Mouse (Mus musculus): ENCODE results near the gene Magi3. TPM values are rescaled to one million over a fixed set of nuclear protein-coding genes. Genes with fewer than 3 reads are reported as not detected.

Magi3 gene
- polyA plus RNA-seq, 1 experiment from 2014 or later = 5.0 TPM

DNA sequence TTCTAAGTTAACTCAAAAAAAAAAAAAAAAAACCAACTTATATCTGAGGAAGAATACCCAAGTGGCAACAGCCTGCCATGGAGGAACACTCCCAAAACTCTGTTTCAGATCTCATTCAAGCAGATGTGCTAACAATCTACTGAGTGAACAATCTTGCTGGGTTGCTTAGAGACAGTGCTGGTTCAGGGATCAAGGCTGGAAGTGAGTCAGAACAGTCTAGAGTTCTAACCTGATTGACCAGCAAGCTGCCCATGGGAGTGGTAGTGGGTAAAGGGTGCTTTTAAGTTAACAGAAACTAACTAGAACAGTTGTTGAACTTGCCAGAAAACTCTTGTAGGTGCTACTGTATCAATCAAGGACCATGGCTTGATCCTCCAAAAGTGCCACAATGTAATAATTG, 118.9 kb downstream of the Magi3 start:
- H3K4me1 ChIP-seq = no peaks in the 10 kb centered on the region
- H3K36me3 ChIP-seq = no peaks in the 10 kb centered on the region
- no peaks in the 10 kb centered on the region for H3K9me3 ChIP-seq
- H3K4me3 ChIP-seq = no peak overlapping the region
- no peak overlapping the region for H3K9ac ChIP-seq
- ATAC-seq (ENCODE audit: insufficient number of reproducible peaks, insufficient read depth, low FRiP score, low TSS enrichment) = no peak
- no peak overlapping the region for H3K27ac ChIP-seq
- H3K4me2 ChIP-seq (replicated peaks) = no peak overlapping the region
- no peaks in the 10 kb centered on the region for H3K27me3 ChIP-seq

DNA sequence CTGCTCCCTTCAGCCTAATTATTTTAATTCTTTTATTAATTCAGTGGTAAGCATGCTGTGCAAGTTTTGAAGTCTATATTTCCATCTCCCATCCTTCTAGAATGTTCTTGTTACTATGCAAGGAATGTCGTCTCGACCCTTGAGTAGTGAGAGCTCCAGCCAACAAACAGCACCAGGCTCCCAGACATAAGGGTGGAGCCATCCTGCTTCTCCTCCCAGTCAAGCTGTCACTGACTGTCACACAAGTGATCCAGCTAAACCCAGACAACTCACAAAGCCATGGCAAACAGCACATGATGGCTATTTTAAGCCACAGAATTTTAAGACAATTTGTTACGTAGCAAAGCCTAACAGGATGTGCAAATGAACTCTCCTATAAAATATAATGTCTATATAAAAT, 124.2 kb downstream of the Magi3 start:
- Histone ChIP-seq H3K4me2 (replicated peaks) (no peak overlapping the region), H3K9me3 (no peaks in the 10 kb centered on the region), H3K36me3 (peaks cover 4% of the 10 kb centered on the region; the same call in 1 of the 2 replicates), H3K4me1 (no peaks in the 10 kb centered on the region), H3K27ac (no peak overlapping the region), H3K4me3 (no peak overlapping the region), H3K9ac (no peak overlapping the region), H3K27me3 (no peaks in the 10 kb centered on the region)
- ATAC-seq (ENCODE audit: insufficient number of reproducible peaks, insufficient read depth, low FRiP score, low TSS enrichment) = no peak
- WGBS = 72% methylated on average over 3 of the region's 3 CpGs

- H3K9ac ChIP-seq = no peak overlapping the region
- no peaks in the 10 kb centered on the region for H3K4me1 ChIP-seq
- 71% methylated on average over 1 of the region's 1 CpGs for WGBS
- H3K9me3 ChIP-seq = no peaks in the 10 kb centered on the region
- H3K4me3 ChIP-seq = no peak overlapping the region
- H3K4me2 ChIP-seq (replicated peaks) = no peak overlapping the region
- H3K27ac ChIP-seq = no peak overlapping the region
- no peak for ATAC-seq (ENCODE audit: insufficient number of reproducible peaks, insufficient read depth, low FRiP score, low TSS enrichment)
- H3K36me3 ChIP-seq = peaks cover 4% of the 10 kb centered on the region; the same call in 1 of the 2 replicates
- H3K27me3 ChIP-seq = no peaks in the 10 kb centered on the region
Measured at GRCm38 (mm10) chr3:104094646-104095045, 125.5 kb downstream of the Magi3 start.

DNA sequence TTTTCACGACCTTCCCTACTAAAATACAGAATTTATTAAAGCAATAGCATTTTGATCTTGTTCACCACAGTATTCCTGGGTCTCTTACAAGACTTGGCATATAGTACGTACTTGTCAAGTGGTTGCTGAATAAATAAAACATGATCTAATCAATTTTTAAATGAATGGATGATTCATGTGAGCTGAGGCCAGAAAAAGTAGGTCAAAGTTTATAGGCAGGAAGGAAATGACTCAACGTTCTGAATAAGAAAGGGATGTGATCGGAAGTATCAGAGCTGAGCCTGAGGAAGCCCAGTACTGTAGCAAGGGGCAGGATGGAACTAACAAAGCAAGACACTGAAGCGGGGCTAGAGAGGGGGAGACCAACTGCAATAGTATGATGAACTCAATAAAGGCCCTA, 127.4 kb downstream of the Magi3 start:
- 82% methylated on average over 5 of the region's 5 CpGs for WGBS
- no peak overlapping the region for H3K4me2 ChIP-seq (replicated peaks)
- no peak overlapping the region for H3K9ac ChIP-seq
- no peak for ATAC-seq (ENCODE audit: insufficient number of reproducible peaks, insufficient read depth, low FRiP score, low TSS enrichment)
- no peak overlapping the region for H3K27ac ChIP-seq
- H3K4me1 ChIP-seq = no peaks in the 10 kb centered on the region
- no peaks in the 10 kb centered on the region for H3K27me3 ChIP-seq
- H3K4me3 ChIP-seq = no peak overlapping the region
- H3K9me3 ChIP-seq = no peaks in the 10 kb centered on the region
- peaks cover 4% of the 10 kb centered on the region; the same call in 1 of the 2 replicates for H3K36me3 ChIP-seq

DNA sequence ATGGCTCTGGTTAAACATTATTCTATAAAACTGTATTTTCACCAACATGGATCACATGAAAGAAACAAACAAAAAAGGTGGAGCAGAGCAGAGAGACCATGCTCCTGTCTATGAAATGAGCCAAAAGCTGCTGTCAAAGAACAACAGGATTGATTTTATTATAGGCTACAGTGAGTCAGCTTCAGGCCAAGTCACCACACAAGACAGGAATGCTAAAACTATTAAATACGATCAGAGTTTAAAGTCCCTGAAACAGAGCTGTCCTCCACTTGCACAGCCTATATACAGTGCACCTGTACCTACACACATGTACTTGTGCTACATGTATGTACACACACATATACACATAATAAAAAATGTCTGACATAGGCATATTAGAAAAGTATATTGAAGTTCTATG, 138.1 kb downstream of the Magi3 start:
- H3K4me3 ChIP-seq = no peak overlapping the region
- no peaks in the 10 kb centered on the region for H3K4me1 ChIP-seq
- no peaks in the 10 kb centered on the region for H3K9me3 ChIP-seq
- ATAC-seq (ENCODE audit: insufficient number of reproducible peaks, insufficient read depth, low FRiP score, low TSS enrichment) = no peak
- WGBS = 61% methylated on average over 1 of the region's 1 CpGs
- no peak overlapping the region for H3K9ac ChIP-seq
- no peak overlapping the region for H3K27ac ChIP-seq
- no peak overlapping the region for H3K4me2 ChIP-seq (replicated peaks)
- no peaks in the 10 kb centered on the region for H3K36me3 ChIP-seq
- no peaks in the 10 kb centered on the region for H3K27me3 ChIP-seq

DNA sequence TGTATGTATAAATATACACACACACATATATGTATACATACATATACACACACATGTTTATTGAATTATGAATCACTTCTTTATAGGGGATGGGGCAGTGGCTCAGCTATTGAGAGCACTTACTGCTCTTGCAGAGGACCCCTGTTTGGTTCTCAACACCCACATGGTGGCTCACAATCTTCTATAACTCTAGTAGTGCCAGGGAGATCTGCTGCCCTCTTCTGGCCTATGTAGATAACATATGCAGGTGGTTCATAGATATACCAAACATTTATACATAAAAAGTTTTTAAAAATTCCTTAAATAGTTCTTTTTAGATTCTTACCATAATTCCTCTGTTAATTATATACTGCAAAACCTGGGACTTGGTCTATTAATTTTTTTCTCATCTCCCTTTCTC, 141.4 kb downstream of the Magi3 start:
- no peaks in the 10 kb centered on the region for H3K4me1 ChIP-seq
- ATAC-seq (ENCODE audit: insufficient number of reproducible peaks, insufficient read depth, low FRiP score, low TSS enrichment) = no peak
- H3K4me3 ChIP-seq = no peak overlapping the region
- no peak overlapping the region for H3K4me2 ChIP-seq (replicated peaks)
- no peaks in the 10 kb centered on the region for H3K36me3 ChIP-seq
- H3K9ac ChIP-seq = no peak overlapping the region
- H3K27ac ChIP-seq = no peak overlapping the region
- no peaks in the 10 kb centered on the region for H3K27me3 ChIP-seq
- H3K9me3 ChIP-seq = no peaks in the 10 kb centered on the region

DNA sequence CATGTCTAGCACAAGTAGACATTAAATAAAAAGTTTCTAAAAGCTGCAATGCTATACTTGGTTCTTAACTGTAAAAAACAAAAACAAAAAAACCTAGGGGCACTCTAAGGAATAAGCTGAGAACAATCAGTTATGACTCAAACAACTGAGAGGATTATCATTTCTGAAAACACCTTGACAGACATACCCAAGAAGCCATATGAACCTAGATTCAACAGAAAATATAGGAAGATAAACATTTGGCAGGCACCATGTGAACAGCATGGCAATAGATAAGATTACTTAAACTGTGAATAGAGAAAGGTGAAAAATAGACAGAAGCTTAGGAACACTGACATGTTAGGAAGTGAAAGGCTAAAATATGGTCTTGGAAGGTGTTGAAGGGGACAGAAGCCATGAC, 150.8 kb downstream of the Magi3 start:
- no peak overlapping the region for H3K27ac ChIP-seq
- H3K9me3 ChIP-seq = no peaks in the 10 kb centered on the region
- H3K27me3 ChIP-seq = no peaks in the 10 kb centered on the region
- H3K4me3 ChIP-seq = no peak overlapping the region
- H3K4me1 ChIP-seq = no peaks in the 10 kb centered on the region
- H3K36me3 ChIP-seq = no peaks in the 10 kb centered on the region
- no peak for ATAC-seq (ENCODE audit: insufficient number of reproducible peaks, insufficient read depth, low FRiP score, low TSS enrichment)
- H3K4me2 ChIP-seq (replicated peaks) = no peak overlapping the region
- H3K9ac ChIP-seq = no peak overlapping the region

DNA sequence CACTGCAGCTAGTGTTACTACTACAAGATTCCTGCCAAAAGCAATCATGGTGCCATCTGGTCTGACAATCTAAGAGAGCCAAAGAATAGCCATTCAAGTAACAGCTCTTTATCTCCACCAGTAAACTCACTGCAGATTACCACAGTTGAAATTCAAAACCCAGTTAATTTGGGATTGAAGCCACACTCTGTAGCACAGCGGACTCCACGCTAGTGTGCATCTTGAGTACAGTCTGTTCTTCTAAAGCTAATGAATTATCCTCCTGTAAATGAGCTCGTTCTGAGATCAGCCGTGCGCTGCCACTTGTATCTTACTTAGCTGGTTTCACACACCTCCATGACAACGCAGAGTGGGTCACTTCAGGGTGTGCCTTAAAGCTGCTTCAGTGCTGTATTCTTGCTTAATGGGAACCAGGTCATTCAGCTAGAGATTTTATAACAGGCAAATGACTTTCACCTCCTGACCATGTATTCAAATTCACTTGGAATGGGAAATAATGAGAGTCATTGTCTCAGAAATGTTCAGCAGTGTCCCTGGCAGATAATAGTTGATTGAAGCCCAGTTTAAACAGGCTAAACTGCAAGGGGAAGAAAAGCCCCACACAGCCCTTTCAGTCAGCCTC, 161.1 kb downstream of the Magi3 start:
- 0 out of 2 replicates have a peak, but pooled peaks have one; percentile 56 for ATAC-seq (ENCODE audit: insufficient number of reproducible peaks, insufficient read depth, low FRiP score, low TSS enrichment)
- Histone ChIP-seq H3K4me1 (peaks cover 6% of the 10 kb centered on the region; the same call in 1 of the 2 replicates), H3K9me3 (no peaks in the 10 kb centered on the region), H3K4me2 (replicated peaks) (no peak overlapping the region), H3K9ac (no peak overlapping the region), H3K27me3 (no peaks in the 10 kb centered on the region), H3K36me3 (no peaks in the 10 kb centered on the region), H3K27ac (no peak overlapping the region), H3K4me3 (no peak overlapping the region)
- WGBS = 52% methylated on average over 6 of the region's 6 CpGs

DNA sequence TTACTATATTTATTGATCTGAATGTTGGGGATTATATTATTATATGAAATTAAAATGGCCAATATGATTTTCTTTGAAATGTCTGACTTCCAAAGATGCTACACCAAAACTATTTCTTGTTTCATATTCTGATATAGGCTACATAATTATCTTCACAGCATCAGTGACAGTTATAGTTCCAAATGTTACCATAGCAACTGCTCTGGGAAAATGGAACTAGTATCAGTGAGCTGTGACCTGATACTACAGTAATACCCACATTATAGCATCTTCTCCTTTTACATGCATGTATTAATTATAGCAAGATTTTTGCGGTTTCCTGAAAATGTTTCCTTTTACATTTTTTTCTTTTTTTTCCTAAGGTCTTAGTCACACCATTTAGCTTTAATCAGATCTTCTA, 187.4 kb downstream of the Magi3 start:
- 85% methylated on average over 1 of the region's 1 CpGs for WGBS
- no peaks in the 10 kb centered on the region for H3K4me1 ChIP-seq
- no peaks in the 10 kb centered on the region for H3K9me3 ChIP-seq
- no peaks in the 10 kb centered on the region for H3K36me3 ChIP-seq
- H3K9ac ChIP-seq = no peak overlapping the region
- H3K27ac ChIP-seq = no peak overlapping the region
- no peak overlapping the region for H3K4me3 ChIP-seq
- no peaks in the 10 kb centered on the region for H3K27me3 ChIP-seq
- no peak for ATAC-seq (ENCODE audit: insufficient number of reproducible peaks, insufficient read depth, low FRiP score, low TSS enrichment)
- no peak overlapping the region for H3K4me2 ChIP-seq (replicated peaks)

GRCm38 (mm10) chr3:104032086-104032485, 188.1 kb downstream of the Magi3 start:
- Histone ChIP-seq H3K4me3 (no peak overlapping the region), H3K4me2 (replicated peaks) (no peak overlapping the region), H3K9ac (no peak overlapping the region), H3K27me3 (no peaks in the 10 kb centered on the region), H3K9me3 (no peaks in the 10 kb centered on the region), H3K36me3 (0 out of 2 replicates have a peak, but pooled peaks cover 3% of the 10 kb centered on the region), H3K4me1 (no peaks in the 10 kb centered on the region), H3K27ac (no peak overlapping the region)
- 95% methylated on average over 1 of the region's 1 CpGs for WGBS
- ATAC-seq (ENCODE audit: insufficient number of reproducible peaks, insufficient read depth, low FRiP score, low TSS enrichment) = no peak

DNA sequence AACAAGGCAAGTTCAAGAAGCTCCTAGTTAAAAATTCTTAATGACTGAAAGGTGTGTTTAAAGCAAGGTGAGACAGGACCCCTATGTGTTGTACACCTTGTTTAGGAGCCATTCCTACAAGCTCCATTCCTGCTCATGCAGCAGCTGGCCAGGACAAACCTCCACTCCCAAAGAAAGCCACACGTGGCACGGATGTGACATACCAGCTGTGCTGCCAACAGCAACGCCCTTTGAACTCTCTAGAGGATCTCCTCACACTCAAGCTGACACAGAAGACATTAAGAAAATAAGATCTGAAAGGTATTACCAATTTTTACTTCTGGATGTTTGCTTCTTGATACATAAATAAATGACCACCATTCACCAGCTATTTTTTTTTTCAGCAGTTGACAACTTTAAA, 193.2 kb downstream of the Magi3 start:
- no peak for ATAC-seq (ENCODE audit: insufficient number of reproducible peaks, insufficient read depth, low FRiP score, low TSS enrichment)
- Histone ChIP-seq H3K4me2 (replicated peaks) (no peak overlapping the region), H3K4me1 (no peaks in the 10 kb centered on the region), H3K36me3 (0 out of 2 replicates have a peak, but pooled peaks cover 3% of the 10 kb centered on the region), H3K4me3 (no peak overlapping the region), H3K9ac (no peak overlapping the region), H3K9me3 (no peaks in the 10 kb centered on the region), H3K27ac (no peak overlapping the region), H3K27me3 (no peaks in the 10 kb centered on the region)
- 74% methylated on average over 3 of the region's 3 CpGs for WGBS

- H3K27me3 ChIP-seq = no peaks in the 10 kb centered on the region
- WGBS = 78% methylated on average over 12 of the region's 12 CpGs
- H3K27ac ChIP-seq = no peak overlapping the region
- no peak overlapping the region for H3K9ac ChIP-seq
- no peak overlapping the region for H3K4me2 ChIP-seq (replicated peaks)
- H3K4me1 ChIP-seq = no peaks in the 10 kb centered on the region
- ATAC-seq (ENCODE audit: insufficient number of reproducible peaks, insufficient read depth, low FRiP score, low TSS enrichment) = no peak
- H3K9me3 ChIP-seq = no peaks in the 10 kb centered on the region
- no peak overlapping the region for H3K4me3 ChIP-seq
- peaks cover 10% of the 10 kb centered on the region; the same call in 1 of the 2 replicates for H3K36me3 ChIP-seq
Measured at GRCm38 (mm10) chr3:104020101-104020500, 200.1 kb downstream of the Magi3 start.

- Histone ChIP-seq H3K4me3 (no peak overlapping the region), H3K27me3 (no peaks in the 10 kb centered on the region), H3K9ac (no peak overlapping the region), H3K4me1 (no peaks in the 10 kb centered on the region), H3K36me3 (peaks cover 10% of the 10 kb centered on the region; the same call in 1 of the 2 replicates), H3K27ac (no peak overlapping the region), H3K9me3 (no peaks in the 10 kb centered on the region), H3K4me2 (replicated peaks) (no peak overlapping the region)
- no peak for ATAC-seq (ENCODE audit: insufficient number of reproducible peaks, insufficient read depth, low FRiP score, low TSS enrichment)
- 63% methylated on average over 4 of the region's 4 CpGs for WGBS
Measured at GRCm38 (mm10) chr3:104019453-104019852, 200.7 kb downstream of the Magi3 start.
